Mouse (Mus musculus): ENCODE data around the gene Slc8a3.
"Not testable (repeated sequence)": the region's sequence is repeated elsewhere in the genome, so short reads cannot be mapped to it uniquely, and the experiment has no call there.

Slc8a3 gene

GRCm38 (mm10) chr12:81332875-81333421 is at the start of gene Slc8a3:
Gene Slc8a3, minus strand, starts transcription at chr12:81333180.
- DNase-seq (ENCODE audit: low spot score in 2 of 2): no peak

GRCm38 (mm10) chr12:81379364-81379763 is 46.4 kb upstream of the Slc8a3 start, which contains the start of gene Gm4787:
Gene Gm4787, minus strand, starts transcription at chr12:81379464.
- not testable (repeated sequence) for DNase-seq (ENCODE audit: low spot score in 2 of 2)

- no peak for DNase-seq (ENCODE audit: low spot score in 2 of 2)
Measured at GRCm38 (mm10) chr12:81333841-81334240, 861 bp upstream of the Slc8a3 start.

GRCm38 (mm10) chr12:81331937-81332874 is 774 bp downstream of the Slc8a3 start:
- no peak for DNase-seq (ENCODE audit: low spot score in 2 of 2)

GRCm38 (mm10) chr12:81331046-81331638 is 1.8 kb downstream of the Slc8a3 start:
- DNase-seq (ENCODE audit: low spot score in 2 of 2): no peak

- no peak for DNase-seq (ENCODE audit: low spot score in 2 of 2)
Measured at GRCm38 (mm10) chr12:81324991-81325390, 8.0 kb downstream of the Slc8a3 start.

- no peak for DNase-seq (ENCODE audit: low spot score in 2 of 2)
Measured at GRCm38 (mm10) chr12:81324116-81324515, 8.9 kb downstream of the Slc8a3 start.

- DNase-seq (ENCODE audit: low spot score in 2 of 2): no peak
Measured at GRCm38 (mm10) chr12:81321021-81321420, 12.0 kb downstream of the Slc8a3 start.

GRCm38 (mm10) chr12:81317811-81318210 is 15.2 kb downstream of the Slc8a3 start:
- no peak for DNase-seq (ENCODE audit: low spot score in 2 of 2)

GRCm38 (mm10) chr12:81315953-81316352 is 17.0 kb downstream of the Slc8a3 start:
- DNase-seq (ENCODE audit: low spot score in 2 of 2): no peak

GRCm38 (mm10) chr12:81303626-81304025 is 29.4 kb downstream of the Slc8a3 start:
- no peak for DNase-seq (ENCODE audit: low spot score in 2 of 2)

GRCm38 (mm10) chr12:81294613-81295012 is 38.4 kb downstream of the Slc8a3 start:
- no peak for DNase-seq (ENCODE audit: low spot score in 2 of 2)

- no peak for DNase-seq (ENCODE audit: low spot score in 2 of 2)
Measured at GRCm38 (mm10) chr12:81278031-81278430, 54.9 kb downstream of the Slc8a3 start.

- DNase-seq (ENCODE audit: low spot score in 2 of 2): no peak
Measured at GRCm38 (mm10) chr12:81274616-81275015, 58.4 kb downstream of the Slc8a3 start.

- DNase-seq (ENCODE audit: low spot score in 2 of 2): no peak
Measured at GRCm38 (mm10) chr12:81273333-81273732, 59.6 kb downstream of the Slc8a3 start.

- no peak for DNase-seq (ENCODE audit: low spot score in 2 of 2)
Measured at GRCm38 (mm10) chr12:81269246-81269645, 63.7 kb downstream of the Slc8a3 start.

- DNase-seq (ENCODE audit: low spot score in 2 of 2): no peak
Measured at GRCm38 (mm10) chr12:81262821-81263220, 70.2 kb downstream of the Slc8a3 start.

GRCm38 (mm10) chr12:81258215-81258614 is 74.8 kb downstream of the Slc8a3 start:
- DNase-seq (ENCODE audit: low spot score in 2 of 2): no peak

- DNase-seq (ENCODE audit: low spot score in 2 of 2): no peak
Measured at GRCm38 (mm10) chr12:81245411-81245810, 87.6 kb downstream of the Slc8a3 start.

- no peak for DNase-seq (ENCODE audit: low spot score in 2 of 2)
Measured at GRCm38 (mm10) chr12:81244954-81245353, 88.0 kb downstream of the Slc8a3 start.

- DNase-seq (ENCODE audit: low spot score in 2 of 2): no peak
Measured at GRCm38 (mm10) chr12:81244492-81244891, 88.5 kb downstream of the Slc8a3 start.

- no peak for DNase-seq (ENCODE audit: low spot score in 2 of 2)
Measured at GRCm38 (mm10) chr12:81241676-81242075, 91.3 kb downstream of the Slc8a3 start.

- DNase-seq (ENCODE audit: low spot score in 2 of 2): no peak
Measured at GRCm38 (mm10) chr12:81241096-81241495, 91.9 kb downstream of the Slc8a3 start.
